9 mouse cellular contexts compared by ENCODE assay signal in the genomic region with DNA sequence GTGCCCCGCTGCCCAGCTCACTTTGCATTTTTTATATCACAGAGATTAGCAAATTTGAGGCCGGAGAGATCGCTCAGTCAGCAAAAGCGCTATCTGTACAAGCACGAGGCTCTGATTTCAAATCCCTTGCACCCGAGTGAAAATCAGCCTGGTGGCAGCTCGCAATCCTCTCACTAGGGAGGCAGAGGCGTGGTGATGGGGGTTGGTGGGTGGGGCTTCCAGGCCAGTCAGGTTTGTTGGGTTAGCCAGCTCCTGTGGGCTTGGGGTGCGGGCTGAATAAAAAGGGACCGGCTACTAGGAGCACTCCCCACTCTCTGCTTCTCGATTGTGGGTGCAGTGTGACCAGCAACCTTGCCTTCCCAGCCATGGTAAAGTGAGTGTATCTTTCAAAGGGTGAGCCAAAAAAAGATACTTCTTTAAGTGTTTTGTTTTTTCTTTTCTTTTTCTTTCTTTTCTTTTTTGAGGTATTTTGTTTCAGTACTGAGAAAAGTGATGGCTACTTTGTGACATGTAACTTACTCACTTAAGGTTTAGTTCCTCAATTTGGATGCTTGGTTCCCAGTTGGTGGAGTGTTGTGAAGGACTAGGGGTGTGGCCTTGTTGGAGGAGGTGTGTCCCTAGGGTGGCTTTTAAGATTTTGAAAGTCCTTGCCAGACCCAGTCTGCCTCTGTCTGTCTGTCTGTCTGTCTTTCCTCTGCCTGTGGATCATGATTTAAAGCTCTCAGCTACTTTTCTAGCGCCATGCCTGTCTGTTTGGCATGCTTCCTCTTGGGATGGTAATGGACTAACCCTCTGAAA. TPM values are rescaled to one million over a fixed set of nuclear protein-coding genes. Genes with fewer than 3 reads are reported as not detected.
A peak's percentile ranks its signal among the peaks of the same experiment; 100 is the strongest.
DNase-seq lines count a peak whose midpoint lies in the region; ATAC-seq and TF ChIP-seq lines count a peak whose summit lies in the region.
"Had no signal": no experiment of that assay in that cellular context is flagged by ENCODE, and none has a peak within 500 bp of the region (broad histone marks: within the 10 kb centered on the region; RNA-seq: fewer than 3 reads in every experiment).

No protein-coding gene starts in this region.

- peak; percentile 46 for ATAC-seq in liver, embryonic 14.5 days (ENCODE audit: insufficient read depth)
- ATAC-seq in forebrain, embryonic 11.5 days (replicated peaks; ENCODE audit: low FRiP score): no peak

- H3K4me3 ChIP-seq in kidney, adult 2 months (ENCODE audit: insufficient read depth, low read depth, low read length): no peak overlapping the region
- H3K4me3 ChIP-seq in liver, embryonic 14.5 days (ENCODE audit: insufficient read depth in 1 of 2, low read depth in 2 of 2, low read length in 2 of 2): peak overlapping the region; percentile 53 to 61
- no peak overlapping the region for H3K4me3 ChIP-seq in forebrain, embryonic 11.5 days (ENCODE audit: low read depth, low read length)
- H3K4me3 ChIP-seq: embryonic facial prominence, embryonic 12.5 days had no signal

- peaks cover 9% of the 10 kb centered on the region for H3K9me3 ChIP-seq in liver, embryonic 14.5 days (ENCODE audit: control insufficient read depth, low read length)
- H3K9me3 ChIP-seq in forebrain, embryonic 11.5 days (ENCODE audit: control insufficient read depth, low read length): no peaks in the 10 kb centered on the region
- H3K9me3 ChIP-seq: embryonic facial prominence, embryonic 12.5 days had no signal

- H3K27me3 ChIP-seq in kidney, adult 2 months (replicated peaks; ENCODE audit: control insufficient read depth, insufficient read depth, low read length): no peaks in the 10 kb centered on the region
- H3K27me3 ChIP-seq in liver, embryonic 14.5 days (ENCODE audit: control insufficient read depth, insufficient read depth, low read length): no peaks in the 10 kb centered on the region
- no peaks in the 10 kb centered on the region for H3K27me3 ChIP-seq in forebrain, embryonic 11.5 days (ENCODE audit: control insufficient read depth, insufficient read depth, low read length)
- H3K27me3 ChIP-seq: embryonic facial prominence, embryonic 12.5 days had no signal

- peak; percentile 32 for DNase-seq in kidney, adult 2 months
- DNase-seq in kidney, adult 11 months: no peak
- peak; percentile 40 for DNase-seq in T-cell, adult 2 months (ENCODE audit: low spot score)
- peak; percentile 61 to 70 (median 68) for DNase-seq in liver, embryonic 14.5 days (ENCODE audit: low read depth in 3 of 3, low spot score in 3 of 3)
- peak; percentile 71 to 81 for DNase-seq in spleen, postnatal 4 days (ENCODE audit: low spot score in 2 of 2)
- no peak for DNase-seq in right cerebral cortex, postnatal 14 days
- DNase-seq in left cerebral cortex, adult 11 months (ENCODE audit: low spot score): no peak
- no peak for DNase-seq in forebrain, embryonic 11.5 days (ENCODE audit: low spot score)

- H3K4me1 ChIP-seq in kidney, adult 2 months (ENCODE audit: control insufficient read depth, insufficient read depth, low read length): no peaks in the 10 kb centered on the region; the same call in 1 of the 2 replicates
- H3K4me1 ChIP-seq in liver, embryonic 14.5 days (replicated peaks; ENCODE audit: control insufficient read depth in 2 of 2, insufficient read depth in 2 of 2, low read length in 1 of 2): peaks cover 42 to 54% of the 10 kb centered on the region in 2 experiments
- 0 out of 2 replicates have a peak, but pooled peaks cover 3% of the 10 kb centered on the region for H3K4me1 ChIP-seq in forebrain, embryonic 11.5 days (replicated peaks; ENCODE audit: control insufficient read depth, insufficient read depth, low read length)

- peak overlapping the region; percentile 59 for H3K9ac ChIP-seq in liver, embryonic 14.5 days (replicated peaks)
- no peak overlapping the region for H3K9ac ChIP-seq in forebrain, embryonic 11.5 days (ENCODE audit: low read length)
- H3K9ac ChIP-seq: embryonic facial prominence, embryonic 12.5 days had no signal

- peak overlapping the region; percentile 68 for H3K4me2 ChIP-seq in liver, embryonic 14.5 days (ENCODE audit: low read depth)
- H3K4me2 ChIP-seq in forebrain, embryonic 11.5 days (ENCODE audit: low read depth, low read length, severe bottlenecking): no peak overlapping the region
- H3K4me2 ChIP-seq: embryonic facial prominence, embryonic 12.5 days had no signal

- TF ChIP-seq CTCF in kidney, adult 2 months (conservative IDR thresholded peaks at IDR 0.05; ENCODE audit: insufficient read depth, insufficient read length, low read depth, low read length): no peak; the same call in 1 of the 2 replicates
- TF ChIP-seq CTCF in liver, embryonic 14.5 days (IDR thresholded peaks at IDR 0.05; ENCODE audit: low read depth): peak; percentile 27; the same call in 1 of the 2 replicates

- TF ChIP-seq EP300 in liver, embryonic 14.5 days (IDR thresholded peaks at IDR 0.05; ENCODE audit: low read depth): no peak

- no peak overlapping the region for H3K27ac ChIP-seq in kidney, adult 2 months (ENCODE audit: insufficient read depth, low read depth, low read length)
- peak overlapping the region; percentile 70 for H3K27ac ChIP-seq in liver, embryonic 14.5 days
- H3K27ac ChIP-seq in forebrain, embryonic 11.5 days (ENCODE audit: low read depth, low read length): no peak overlapping the region
- H3K27ac ChIP-seq: embryonic facial prominence, embryonic 12.5 days had no signal

- WGBS in kidney, adult 2 months: 49% methylated on average over 12 of the region's 12 CpGs
- WGBS in liver, embryonic 14.5 days (ENCODE audit: insufficient replicate concordance): 26% methylated on average over 12 of the region's 12 CpGs
- 47% methylated on average over 12 of the region's 12 CpGs for WGBS in forebrain, embryonic 11.5 days

- TF ChIP-seq POLR2A in kidney, adult 2 months (IDR thresholded peaks at IDR 0.05; ENCODE audit: low read depth, low read length): no peak

- H3K36me3 ChIP-seq in kidney, adult 2 months (ENCODE audit: control insufficient read depth, insufficient read depth, low read length): no peaks in the 10 kb centered on the region
- peaks cover 4% of the 10 kb centered on the region; the same call in 1 of the 2 replicates for H3K36me3 ChIP-seq in liver, embryonic 14.5 days (replicated peaks; ENCODE audit: control insufficient read depth, insufficient read depth, low read depth)
- H3K36me3 ChIP-seq in forebrain, embryonic 11.5 days (ENCODE audit: control insufficient read depth, insufficient read depth, low read length): no peaks in the 10 kb centered on the region
- H3K36me3 ChIP-seq: embryonic facial prominence, embryonic 12.5 days had no signal

RNA-seq across cellular contexts. Expression of a gene that starts 17.9 kb away (rescaled TPM):
- polyA plus RNA-seq in kidney, adult 2 months (2012; rRNA removed): 18.5 and 19.0 TPM in 2 replicates
- 5.5 and 6.3 TPM in 2 replicates for polyA plus RNA-seq in liver, embryonic 14.5 days (2012; rRNA removed)
- 3.5 and 4.5 TPM in 2 replicates for polyA plus RNA-seq in liver, embryonic 14.5 days (2014; fragmentation: Nextera tagmentation; extraction: Ambion mirVana)
- 50.8 and 54.4 TPM in 2 replicates for polyA plus RNA-seq in forebrain, embryonic 11.5 days (2014; fragmentation: Nextera tagmentation; extraction: Ambion mirVana)

RNA-seq across cellular contexts. Expression of a gene that starts 18.3 kb away (rescaled TPM):
- polyA plus RNA-seq in kidney, adult 2 months (2012; rRNA removed): 20.5 and 23.8 TPM in 2 replicates
- 3.9 and 5.2 TPM in 2 replicates for polyA plus RNA-seq in liver, embryonic 14.5 days (2012; rRNA removed)
- 4.4 and 5.6 TPM in 2 replicates for polyA plus RNA-seq in liver, embryonic 14.5 days (2014; fragmentation: Nextera tagmentation; extraction: Ambion mirVana)
- 46.0 and 48.4 TPM in 2 replicates for polyA plus RNA-seq in forebrain, embryonic 11.5 days (2014; fragmentation: Nextera tagmentation; extraction: Ambion mirVana)

RNA-seq across cellular contexts. Expression of a gene that starts 22.4 kb away (rescaled TPM):
- 3.5 and 5.4 TPM in 2 replicates for polyA plus RNA-seq in kidney, adult 2 months (2012; rRNA removed)
- polyA plus RNA-seq in liver, embryonic 14.5 days (2012; rRNA removed): 3.2 and 4.3 TPM in 2 replicates
- polyA plus RNA-seq in liver, embryonic 14.5 days (2014; fragmentation: Nextera tagmentation; extraction: Ambion mirVana): 3.7 and 4.0 TPM in 2 replicates
- 3.5 and 4.3 TPM in 2 replicates for polyA plus RNA-seq in forebrain, embryonic 11.5 days (2014; fragmentation: Nextera tagmentation; extraction: Ambion mirVana)

RNA-seq across cellular contexts. Expression of a gene that starts 28.4 kb away (rescaled TPM):
- polyA plus RNA-seq in kidney, adult 2 months (2012; rRNA removed): 59.4 and 63.6 TPM in 2 replicates
- polyA plus RNA-seq in liver, embryonic 14.5 days (2012; rRNA removed): 35.7 and 49.0 TPM in 2 replicates
- polyA plus RNA-seq in liver, embryonic 14.5 days (2014; fragmentation: Nextera tagmentation; extraction: Ambion mirVana): 39.0 and 49.1 TPM in 2 replicates
- 108 and 122 TPM in 2 replicates for polyA plus RNA-seq in forebrain, embryonic 11.5 days (2014; fragmentation: Nextera tagmentation; extraction: Ambion mirVana)

RNA-seq across cellular contexts. Expression of a gene that starts 34.7 kb away (rescaled TPM):
- 174 and 175 TPM in 2 replicates for polyA plus RNA-seq in kidney, adult 2 months (2012; rRNA removed)
- 24.3 and 29.1 TPM in 2 replicates for polyA plus RNA-seq in liver, embryonic 14.5 days (2012; rRNA removed)
- 25.5 and 28.8 TPM in 2 replicates for polyA plus RNA-seq in liver, embryonic 14.5 days (2014; fragmentation: Nextera tagmentation; extraction: Ambion mirVana)
- polyA plus RNA-seq in forebrain, embryonic 11.5 days (2014; fragmentation: Nextera tagmentation; extraction: Ambion mirVana): 3.1 and 3.4 TPM in 2 replicates

Comparison
In these comparisons a context has a peak if more than half of its experiments do, and no peak if none do; other contexts are left out.
1. DNase-seq: peak in kidney, adult 2 months (single experiment), T-cell, adult 2 months (single experiment), liver, embryonic 14.5 days (3 of 3) and spleen, postnatal 4 days (2 of 2); none in kidney, adult 11 months (single experiment), right cerebral cortex, postnatal 14 days (single experiment), left cerebral cortex, adult 11 months (single experiment) and forebrain, embryonic 11.5 days (single experiment).
2. H3K4me3 ChIP-seq: peak in liver, embryonic 14.5 days (2 of 2); none in kidney, adult 2 months (single experiment) and forebrain, embryonic 11.5 days (single experiment).